Mouse (Mus musculus) hindbrain, embryonic 11.5 days (tissue): Measurements from ENCODE around the gene Dnajc15. TPM values are rescaled to one million over a fixed set of nuclear protein-coding genes. Genes with fewer than 3 reads are reported as not detected.
"Not testable (repeated sequence)": the region's sequence is repeated elsewhere in the genome, so short reads cannot be mapped to it uniquely, and the experiment has no call there.

Source experiments
- ATAC-seq: fragments of 200-750 bp; cut with Nextera tagmentation; 2 replicates; pipeline ENCODE4 v1.8.0; 2017; ENCODE audit warnings: mild to moderate bottlenecking, moderate TSS enrichment, moderate library complexity; ENCODE audit not compliant: low FRiP score
- DNase-seq: peaks from one replicate; pipeline ENCODE4 v3.0.0-alpha.2; 2015; ENCODE audit warnings: low spot score
- H3K27ac ChIP-seq: fragments of 300-500 bp; sonication (generic); 2 replicates; pipeline ENCODE4 v1.5.1; 2014; ENCODE audit warnings: mild to moderate bottlenecking, low read depth, low read length
- H3K27me3 ChIP-seq: fragments of 300-500 bp; sonication (generic); 2 replicates; pipeline ENCODE4 v1.6.1; 2014; ENCODE audit warnings: mild to moderate bottlenecking, low read length, moderate library complexity, mixed read lengths; ENCODE audit not compliant: control insufficient read depth, insufficient read depth
- H3K36me3 ChIP-seq: fragments of 300-500 bp; sonication (generic); 2 replicates; pipeline ENCODE4 v1.6.1; 2014; ENCODE audit warnings: mild to moderate bottlenecking, low read length, moderate library complexity, mixed read lengths; ENCODE audit not compliant: control insufficient read depth, insufficient read depth
- H3K4me1 ChIP-seq: fragments of 300-500 bp; sonication (generic); replicated peaks from 2 replicates; pipeline ENCODE4 v1.6.1; 2014; ENCODE audit warnings: low read length, mixed read lengths; ENCODE audit not compliant: control insufficient read depth, insufficient read depth
- H3K4me2 ChIP-seq: fragments of 300-500 bp; sonication (generic); replicated peaks from 2 replicates; pipeline ENCODE4 v1.6.1; 2014; ENCODE audit warnings: mild to moderate bottlenecking, low read depth, low read length
- H3K4me3 ChIP-seq: fragments of 300-500 bp; sonication (generic); 2 replicates; pipeline ENCODE4 v1.5.1; 2014; ENCODE audit warnings: low read depth, low read length
- H3K9ac ChIP-seq: fragments of 300-500 bp; sonication (generic); 2 replicates; pipeline ENCODE4 v1.6.1; 2014; ENCODE audit warnings: low read depth, low read length
- H3K9me3 ChIP-seq: fragments of 300-500 bp; sonication (generic); 2 replicates; pipeline ENCODE4 v1.6.1; 2016; ENCODE audit warnings: low read length; ENCODE audit not compliant: control insufficient read depth
- WGBS: fragments of 180-500 bp; shearing (Covaris S2); extraction: QIAGEN DNeasy Blood & Tissue Kit; methylation state at CpG from one replicate; pipeline ENCODE4 v1.1.7; 2014; 5-methylcytosine and 5-hydroxymethylcytosine counted together
- polyA plus RNA-seq: library from polyadenylated mRNA; unstranded; fragments of >200 nt; fragmentation: Nextera tagmentation; extraction: Ambion mirVana; gene quantifications from 2 replicates; pipeline ENCODE4 v1.2.1, GENCODE M21; 2014

Dnajc15 gene
- polyA plus RNA-seq, 1 experiment from 2014 or later: 108 TPM

DNA sequence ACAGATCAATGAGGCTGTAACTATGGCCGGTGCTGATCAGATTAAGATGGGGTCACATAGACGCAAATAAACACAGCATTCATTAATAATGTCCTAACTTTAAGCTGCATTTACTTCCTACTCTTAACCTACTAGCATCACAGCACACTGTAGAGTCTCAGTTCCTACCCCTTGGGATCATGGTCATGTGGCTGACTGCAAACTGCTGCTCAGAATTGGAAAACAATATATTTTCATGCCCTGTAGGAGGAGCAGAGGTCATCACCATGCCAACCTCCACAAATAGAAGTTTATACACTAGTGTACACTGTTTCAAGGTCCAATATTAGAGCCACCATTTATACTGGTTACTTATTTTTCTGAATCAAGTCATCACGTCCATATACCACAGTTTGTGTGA is 21.0 kb upstream of the Dnajc15 start:
- Histone ChIP-seq H3K9me3 (no peaks in the 10 kb centered on the region), H3K4me1 (no peaks in the 10 kb centered on the region), H3K27me3 (no peaks in the 10 kb centered on the region), H3K4me3 (no peak overlapping the region), H3K36me3 (no peaks in the 10 kb centered on the region), H3K9ac (no peak overlapping the region), H3K4me2 (no peak overlapping the region), H3K27ac (no peak overlapping the region)
- ATAC-seq (no peak), DNase-seq (peak; percentile 20)
- 82% methylated on average over 3 of the region's 3 CpGs for WGBS

DNA sequence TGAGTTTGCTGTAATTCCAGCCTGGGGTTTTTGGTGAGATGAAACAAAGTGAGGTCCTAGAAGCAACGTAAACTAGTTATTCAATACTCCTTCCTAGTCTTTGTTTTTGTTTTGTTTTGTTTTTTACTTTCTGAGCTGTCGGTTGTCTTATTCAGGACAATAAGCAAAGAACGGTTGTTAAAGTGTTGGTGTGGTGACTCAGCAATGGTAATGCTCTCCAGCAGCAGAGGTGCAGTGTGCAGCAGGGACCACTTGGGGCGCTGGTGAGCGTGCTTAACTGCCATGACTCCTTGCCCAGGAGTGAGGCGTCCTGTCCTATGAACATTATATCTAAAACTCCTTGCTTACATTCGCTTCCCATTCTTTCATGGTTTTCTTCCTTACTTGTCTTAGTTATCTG is 15.0 kb upstream of the Dnajc15 start:
- Histone ChIP-seq H3K9ac (no peak overlapping the region), H3K36me3 (no peaks in the 10 kb centered on the region), H3K9me3 (no peaks in the 10 kb centered on the region), H3K4me2 (no peak overlapping the region), H3K4me1 (no peaks in the 10 kb centered on the region), H3K4me3 (no peak overlapping the region), H3K27me3 (no peaks in the 10 kb centered on the region), H3K27ac (no peak overlapping the region)
- DNase-seq: no peak
- no peak for ATAC-seq
- 90% methylated on average over 7 of the region's 7 CpGs for WGBS

DNA sequence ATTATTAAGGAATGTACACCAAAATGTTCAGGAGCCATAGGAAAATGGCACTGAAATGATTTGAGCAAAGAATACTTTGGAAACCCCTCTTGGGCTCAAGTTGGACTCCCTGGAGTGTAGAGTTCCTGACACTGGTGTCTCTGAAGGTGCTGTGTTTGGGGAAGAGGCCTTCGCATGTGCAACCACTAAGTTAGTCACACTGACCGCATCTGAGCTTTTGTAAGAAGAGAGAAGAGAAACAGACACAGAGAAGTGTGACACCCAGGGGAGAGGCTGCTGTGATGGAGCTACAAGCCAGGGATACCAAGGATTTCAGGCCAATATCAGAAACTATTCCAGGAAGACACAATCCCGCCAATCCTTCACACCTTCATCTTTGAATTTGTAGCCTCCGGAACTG is 12.0 kb upstream of the Dnajc15 start:
- H3K27me3 ChIP-seq: no peaks in the 10 kb centered on the region
- no peak for DNase-seq
- 83% methylated on average over 4 of the region's 4 CpGs for WGBS
- no peak overlapping the region for H3K4me3 ChIP-seq
- H3K27ac ChIP-seq: no peak overlapping the region
- H3K4me2 ChIP-seq: no peak overlapping the region
- H3K4me1 ChIP-seq: no peaks in the 10 kb centered on the region
- H3K9me3 ChIP-seq: no peaks in the 10 kb centered on the region
- H3K36me3 ChIP-seq: no peaks in the 10 kb centered on the region
- no peak for ATAC-seq
- H3K9ac ChIP-seq: no peak overlapping the region

DNA sequence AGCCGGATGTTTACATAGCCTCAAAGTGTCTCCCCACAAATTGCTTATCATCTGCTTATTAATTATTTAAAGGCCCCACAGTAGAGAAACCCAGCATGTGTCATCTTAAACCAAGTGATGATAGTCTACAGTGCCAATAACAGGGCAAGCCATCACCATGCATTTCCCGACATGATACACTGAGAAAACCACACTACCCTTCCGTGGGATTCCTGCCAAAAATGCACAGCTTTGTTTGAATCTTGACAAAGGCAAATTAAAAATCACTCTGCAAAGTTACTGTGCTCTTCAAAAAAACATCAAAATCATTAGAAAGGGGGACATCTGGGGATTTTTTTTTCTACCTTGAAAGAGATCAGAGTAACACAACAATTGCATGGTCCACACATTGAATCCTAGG is 11.5 kb upstream of the Dnajc15 start:
- Histone ChIP-seq H3K9ac (no peak overlapping the region), H3K4me2 (no peak overlapping the region), H3K4me1 (no peaks in the 10 kb centered on the region), H3K9me3 (no peaks in the 10 kb centered on the region), H3K27ac (no peak overlapping the region), H3K4me3 (no peak overlapping the region), H3K36me3 (no peaks in the 10 kb centered on the region), H3K27me3 (no peaks in the 10 kb centered on the region)
- DNase-seq (no peak), ATAC-seq (no peak)
- WGBS: 93% methylated on average over 3 of the region's 3 CpGs

DNA sequence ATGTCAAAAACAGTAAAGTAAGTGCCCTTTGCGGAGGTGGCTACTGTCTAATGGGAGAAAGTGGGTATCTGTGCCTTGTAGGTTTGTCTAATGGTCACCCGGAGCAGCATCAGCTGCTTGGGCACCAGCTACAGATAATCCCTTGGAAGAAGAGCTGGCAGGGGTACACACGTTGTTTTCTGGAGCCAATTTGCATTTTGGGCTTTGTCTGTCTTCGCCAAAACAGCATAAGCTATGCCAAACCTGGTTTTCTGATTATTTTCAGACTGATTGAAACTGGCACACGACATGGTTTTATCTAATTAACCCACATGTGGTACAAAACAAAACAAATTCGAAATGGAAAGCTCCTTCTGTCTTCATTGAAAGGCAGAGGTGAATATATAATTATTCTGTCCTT is 7.7 kb upstream of the Dnajc15 start:
- no peak for DNase-seq
- Histone ChIP-seq H3K27me3 (no peaks in the 10 kb centered on the region), H3K4me2 (no peak overlapping the region), H3K9ac (no peak overlapping the region), H3K9me3 (no peaks in the 10 kb centered on the region), H3K27ac (no peak overlapping the region), H3K36me3 (no peaks in the 10 kb centered on the region), H3K4me3 (no peak overlapping the region), H3K4me1 (no peaks in the 10 kb centered on the region)
- ATAC-seq: no peak
- 76% methylated on average over 6 of the region's 6 CpGs for WGBS

DNA sequence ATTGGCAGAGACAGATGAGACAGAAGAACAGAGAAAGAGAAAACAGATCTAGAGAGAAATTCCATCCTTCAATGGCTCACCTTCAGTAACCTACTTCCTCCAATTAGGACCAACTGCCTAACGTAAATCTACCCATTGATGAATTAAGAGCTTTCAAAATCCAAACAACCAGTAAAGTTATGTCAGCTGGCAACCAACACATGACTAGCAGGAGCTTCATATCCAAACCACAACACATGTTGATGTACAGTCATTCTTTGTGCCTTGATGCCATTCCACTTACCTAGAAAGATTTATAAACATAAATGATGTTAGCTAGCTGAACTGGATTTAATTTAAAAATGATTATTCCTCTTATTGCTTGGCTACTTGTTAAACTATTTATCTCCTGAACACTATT is 7.1 kb upstream of the Dnajc15 start:
- Histone ChIP-seq H3K4me3 (no peak overlapping the region), H3K27ac (no peak overlapping the region), H3K9me3 (no peaks in the 10 kb centered on the region), H3K4me2 (no peak overlapping the region), H3K9ac (no peak overlapping the region), H3K36me3 (no peaks in the 10 kb centered on the region), H3K27me3 (no peaks in the 10 kb centered on the region), H3K4me1 (no peaks in the 10 kb centered on the region)
- DNase-seq (no peak), ATAC-seq (no peak)
- WGBS: 80% methylated on average over 1 of the region's 1 CpGs

DNA sequence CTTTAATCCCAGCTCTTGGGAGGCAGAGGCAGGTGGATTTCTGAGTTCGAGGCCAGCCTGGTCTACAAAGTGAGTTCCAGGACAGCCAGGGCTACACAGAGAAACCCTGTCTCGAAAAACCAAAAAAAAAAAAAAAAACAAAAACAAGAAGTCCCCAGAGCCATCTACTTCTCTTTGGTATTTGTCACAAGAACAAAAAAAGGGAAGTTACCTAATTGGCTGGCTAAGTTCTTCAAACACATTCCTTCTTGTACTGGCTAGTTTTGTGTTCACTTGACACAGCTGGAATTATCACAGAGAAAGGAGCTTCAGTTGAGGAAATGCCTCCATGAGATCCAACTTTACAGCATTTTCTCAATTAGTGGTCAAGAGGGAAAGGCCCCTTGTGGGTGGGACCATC is 3.0 kb upstream of the Dnajc15 start:
- not testable (repeated sequence) for DNase-seq, H3K4me2 ChIP-seq, H3K4me1 ChIP-seq, H3K9me3 ChIP-seq, H3K9ac ChIP-seq, H3K4me3 ChIP-seq, ATAC-seq, H3K27me3 ChIP-seq, H3K36me3 ChIP-seq, H3K27ac ChIP-seq
- WGBS: no CpG with 5 or more reads among the region's 2 CpGs

DNA sequence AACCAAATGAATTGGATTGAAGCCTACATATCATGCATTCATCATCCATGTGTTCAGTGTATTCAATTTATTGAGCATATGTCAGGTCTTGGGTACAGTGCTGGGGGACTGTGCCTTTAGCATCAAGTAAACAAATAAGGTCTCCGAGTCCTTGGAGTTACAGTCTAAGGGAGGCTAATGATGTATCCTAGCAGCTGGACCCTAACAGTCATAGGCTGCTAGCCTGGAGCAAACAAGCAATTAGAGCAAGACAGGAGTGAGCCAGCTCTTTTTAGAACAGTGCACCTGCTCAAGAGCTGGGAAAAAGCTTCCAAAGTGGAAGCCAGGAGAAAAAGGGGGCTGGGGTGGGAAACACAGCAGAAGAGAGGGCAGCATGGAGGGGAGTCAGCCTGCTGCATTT is 1.3 kb upstream of the Dnajc15 start:
- H3K36me3 ChIP-seq: no peaks in the 10 kb centered on the region
- H3K9me3 ChIP-seq: no peaks in the 10 kb centered on the region
- H3K27ac ChIP-seq: no peak overlapping the region
- H3K9ac ChIP-seq: no peak overlapping the region
- H3K4me3 ChIP-seq: no peak overlapping the region
- H3K4me2 ChIP-seq: no peak overlapping the region
- DNase-seq (no peak), ATAC-seq (no peak)
- H3K4me1 ChIP-seq: no peaks in the 10 kb centered on the region
- H3K27me3 ChIP-seq: no peaks in the 10 kb centered on the region
- 71% methylated on average over 1 of the region's 1 CpGs for WGBS

DNA sequence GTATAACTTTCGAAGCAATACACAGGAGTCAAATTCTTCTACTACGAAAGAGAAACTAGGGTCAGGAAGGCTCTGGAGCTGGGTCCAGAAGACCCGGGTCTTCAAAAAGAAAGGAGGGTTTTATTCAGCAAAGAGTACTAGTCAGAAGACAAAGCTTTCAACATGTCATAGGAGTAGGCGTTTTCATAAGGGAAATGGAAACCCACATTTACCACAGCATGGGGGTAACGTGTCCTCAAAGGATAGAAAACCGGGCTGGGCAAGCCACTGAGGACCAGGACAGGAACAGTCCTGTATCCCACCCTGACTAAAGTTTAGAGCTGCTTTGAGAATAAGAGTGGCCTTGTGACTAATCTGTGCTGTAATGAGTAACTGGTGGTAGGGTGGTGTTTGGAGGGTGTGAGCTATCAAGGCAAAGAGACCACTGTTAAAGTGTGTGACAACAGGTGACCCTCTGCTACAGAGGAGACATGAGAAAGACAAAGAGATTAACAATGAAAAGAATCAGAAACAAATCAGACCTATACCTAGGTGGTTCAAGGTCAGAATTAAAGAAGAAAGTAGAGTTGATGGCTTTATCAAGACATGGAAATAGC is 3.4 kb downstream of the Dnajc15 start:
- no peaks in the 10 kb centered on the region for H3K27me3 ChIP-seq
- no peak overlapping the region for H3K4me2 ChIP-seq
- 89% methylated on average over 6 of the region's 6 CpGs for WGBS
- no peaks in the 10 kb centered on the region for H3K36me3 ChIP-seq
- H3K4me1 ChIP-seq: no peaks in the 10 kb centered on the region
- no peak for ATAC-seq
- H3K4me3 ChIP-seq: no peak overlapping the region
- no peak overlapping the region for H3K9ac ChIP-seq
- no peak overlapping the region for H3K27ac ChIP-seq
- H3K9me3 ChIP-seq: no peaks in the 10 kb centered on the region
- no peak for DNase-seq
